Mouse (Mus musculus) intestine, embryonic 16.5 days (tissue): Measurements from ENCODE around the gene Cdh3. TPM values are rescaled to one million over a fixed set of nuclear protein-coding genes. Genes with fewer than 3 reads are reported as not detected.

Experiments used
- polyA plus RNA-seq: library from polyadenylated mRNA; unstranded; fragments of >200 nt; fragmentation: Nextera tagmentation; extraction: Ambion mirVana; gene quantifications from 2 replicates; pipeline ENCODE4 v1.2.1, GENCODE M21; 2015

Cdh3 gene
- polyA plus RNA-seq, 1 experiment from 2014 or later = 12.5 TPM

Other genes starting within 250 kb of the Cdh3 start
- 21.7 and 23.3 TPM in 2 replicates for gene Smpd3, start 172.9 kb upstream of the Cdh3 start, polyA plus RNA-seq
- 11.9 and 12.5 TPM in 2 replicates for gene Zfp90, start 95.6 kb upstream of the Cdh3 start, polyA plus RNA-seq
- gene 6030452D12Rik, start 10.4 kb upstream of the Cdh3 start, polyA plus RNA-seq = not detected in 2 replicates
- 8.4 and 10.6 TPM in 2 replicates for gene Gm10073, start 62.6 kb downstream of the Cdh3 start, polyA plus RNA-seq
- gene Cdh1, start 92.5 kb downstream of the Cdh3 start, polyA plus RNA-seq = 170 and 181 TPM in 2 replicates
- 7.2 and 7.4 TPM in 2 replicates for gene Tango6, start 172.2 kb downstream of the Cdh3 start, polyA plus RNA-seq